Mouse (Mus musculus) limb, embryonic 14.5 days (tissue): ENCODE measurements around the gene Runx1. TPM values are rescaled to one million over a fixed set of nuclear protein-coding genes. Genes with fewer than 3 reads are reported as not detected.
A peak's percentile ranks its signal among the peaks of the same experiment; 100 is the strongest.

Experiments used
- ATAC-seq: fragments of 200-750 bp; cut with Nextera tagmentation; 2 replicates; pipeline ENCODE4 v1.8.0; 2017; ENCODE audit warnings: low read depth, moderate number of reproducible peaks, moderate TSS enrichment; ENCODE audit not compliant: low FRiP score
- DNase-seq: peaks from one replicate; pipeline ENCODE4 v3.0.0-alpha.2; 2015; ENCODE audit warnings: low spot score
- H3K27ac ChIP-seq: fragments of 300-500 bp; sonication (generic); replicated peaks from 2 replicates; pipeline ENCODE4 v1.5.1; 2014; ENCODE audit warnings: low read depth, mild to moderate bottlenecking, low read length, moderate library complexity, mixed read lengths
- H3K27me3 ChIP-seq: fragments of 300-500 bp; sonication (generic); 2 replicates; pipeline ENCODE4 v1.6.1; 2014; ENCODE audit warnings: low read length, mixed read lengths; ENCODE audit not compliant: control insufficient read depth, insufficient read depth
- H3K36me3 ChIP-seq: fragments of 300-500 bp; sonication (generic); 2 replicates; pipeline ENCODE4 v1.6.1; 2014; ENCODE audit warnings: mild to moderate bottlenecking, low read length, moderate library complexity, mixed read lengths; ENCODE audit not compliant: control insufficient read depth, insufficient read depth
- H3K4me1 ChIP-seq: fragments of 300-500 bp; sonication (generic); 2 replicates; pipeline ENCODE4 v1.6.1; 2014; ENCODE audit warnings: antibody characterized with exemption, low read length, mixed read lengths; ENCODE audit not compliant: control insufficient read depth, insufficient read depth
- H3K4me2 ChIP-seq: fragments of 300-500 bp; sonication (generic); replicated peaks from 2 replicates; pipeline ENCODE4 v1.6.1; 2014; ENCODE audit warnings: low read depth, mild to moderate bottlenecking, low read length, moderate library complexity; ENCODE audit not compliant: severe bottlenecking
- H3K4me3 ChIP-seq: fragments of 300-500 bp; sonication (generic); replicated peaks from 2 replicates; pipeline ENCODE4 v1.5.1; 2014; ENCODE audit warnings: low read length
- H3K9ac ChIP-seq: fragments of 300-500 bp; sonication (generic); 2 replicates; pipeline ENCODE4 v1.6.1; 2014; ENCODE audit warnings: mild to moderate bottlenecking, low read depth, low read length, moderate library complexity; ENCODE audit not compliant: severe bottlenecking
- H3K9me3 ChIP-seq: fragments of 300-500 bp; sonication (generic); 2 replicates; pipeline ENCODE4 v1.6.1; 2016; ENCODE audit warnings: low read length; ENCODE audit not compliant: control insufficient read depth
- POLR2A ChIP-seq: fragments of 200-500 bp; IDR thresholded peaks from 2 replicates; pipeline ENCODE4 v1.8.0; 2012; ENCODE audit warnings: inconsistent platforms, mild to moderate bottlenecking, moderate library complexity, borderline replicate concordance; ENCODE audit not compliant: insufficient read depth, insufficient read length; ENCODE audit errors: extremely low read depth
- WGBS: fragments of 180-500 bp; shearing (Covaris S2); extraction: QIAGEN DNeasy Blood & Tissue Kit; methylation state at CpG from one replicate; pipeline ENCODE4 v1.1.7; 2014; 5-methylcytosine and 5-hydroxymethylcytosine counted together
- polyA plus RNA-seq, 2 experiments: library from polyadenylated mRNA; depleted of rRNA in 1 of 2; stranded (reverse) in 1 of 2; unstranded in 1 of 2; fragments of >200 nt; fragmentation: Nextera tagmentation in 1 of 2; extraction: Ambion mirVana in 1 of 2; gene quantifications; 2 replicates each; pipeline versions ENCODE4 v1.2.1 to v1.2.3; 2012 to 2014

The Runx1 gene
- polyA plus RNA-seq, 2 experiments: 5.2 to 5.5 TPM

- DNase-seq: no peak
- TF ChIP-seq POLR2A: no peak
- Histone ChIP-seq H3K27me3 (no peaks in the 10 kb centered on the region), H3K4me3 (no peak overlapping the region), H3K9ac (no peak overlapping the region), H3K4me1 (no peaks in the 10 kb centered on the region), H3K27ac (no peak overlapping the region), H3K9me3 (no peaks in the 10 kb centered on the region), H3K4me2 (no peak overlapping the region), H3K36me3 (no peaks in the 10 kb centered on the region)
- WGBS: 82% methylated on average over 4 of the region's 4 CpGs
- ATAC-seq: no peak
Measured at GRCm38 (mm10) chr16:92767862-92768261, 58.1 kb downstream of the Runx1 start.

GRCm38 (mm10) chr16:92767423-92767822, 58.5 kb downstream of the Runx1 start:
- Histone ChIP-seq H3K4me2 (no peak overlapping the region), H3K27me3 (no peaks in the 10 kb centered on the region), H3K4me3 (no peak overlapping the region), H3K36me3 (no peaks in the 10 kb centered on the region), H3K9me3 (no peaks in the 10 kb centered on the region), H3K27ac (no peak overlapping the region), H3K9ac (no peak overlapping the region), H3K4me1 (no peaks in the 10 kb centered on the region; the same call in 1 of the 2 replicates)
- no peak for TF ChIP-seq POLR2A
- 77% methylated on average over 7 of the region's 7 CpGs for whole genome bisulfite sequencing
- ATAC-seq (no peak), DNase-seq (no peak)

- no peak for TF ChIP-seq POLR2A
- Histone ChIP-seq H3K27ac (no peak overlapping the region), H3K9me3 (no peaks in the 10 kb centered on the region), H3K36me3 (no peaks in the 10 kb centered on the region), H3K4me1 (no peaks in the 10 kb centered on the region; the same call in 1 of the 2 replicates), H3K9ac (no peak overlapping the region), H3K27me3 (no peaks in the 10 kb centered on the region), H3K4me2 (no peak overlapping the region), H3K4me3 (no peak overlapping the region)
- WGBS: 63% methylated on average over 13 of the region's 13 CpGs
- ATAC-seq (no peak), DNase-seq (no peak)
Measured at GRCm38 (mm10) chr16:92764741-92765396, 61.1 kb downstream of the Runx1 start.

- no peak for DNase-seq
- H3K27ac ChIP-seq: no peak overlapping the region
- ATAC-seq: no peak
- WGBS: 90% methylated on average over 3 of the region's 3 CpGs
- H3K27me3 ChIP-seq: no peaks in the 10 kb centered on the region
- no peaks in the 10 kb centered on the region; the same call in 1 of the 2 replicates for H3K4me1 ChIP-seq
- H3K9me3 ChIP-seq: no peaks in the 10 kb centered on the region
- no peak for TF ChIP-seq POLR2A
- H3K4me3 ChIP-seq: no peak overlapping the region
- no peaks in the 10 kb centered on the region for H3K36me3 ChIP-seq
- no peak overlapping the region for H3K4me2 ChIP-seq
- no peak overlapping the region for H3K9ac ChIP-seq
Measured at GRCm38 (mm10) chr16:92763666-92764065, 62.3 kb downstream of the Runx1 start.

- TF ChIP-seq POLR2A: no peak
- WGBS: 49% methylated on average over 15 of the region's 15 CpGs
- no peaks in the 10 kb centered on the region; the same call in 1 of the 2 replicates for H3K4me1 ChIP-seq
- H3K9me3 ChIP-seq: no peaks in the 10 kb centered on the region
- DNase-seq (peak; percentile 58), ATAC-seq (no peak)
- no peak overlapping the region; the same call in 1 of the 2 replicates for H3K4me3 ChIP-seq
- no peaks in the 10 kb centered on the region for H3K36me3 ChIP-seq
- no peak overlapping the region for H3K4me2 ChIP-seq
- no peaks in the 10 kb centered on the region for H3K27me3 ChIP-seq
- H3K9ac ChIP-seq: no peak overlapping the region
- H3K27ac ChIP-seq: no peak overlapping the region
Measured at GRCm38 (mm10) chr16:92761968-92762521, 63.9 kb downstream of the Runx1 start.
